Mouse (Mus musculus) thymus, adult 2 months (tissue): Measurements from ENCODE around the gene Pck2.

Experiments used
- CTCF ChIP-seq: fragments of 200-500 bp; IDR thresholded peaks from 2 replicates; pipeline ENCODE4 v1.5.1; 2012; ENCODE audit warnings: mild to moderate bottlenecking, control low read depth, low read length, moderate library complexity, borderline replicate concordance; ENCODE audit not compliant: control insufficient read depth, poor library complexity, insufficient read depth; ENCODE audit errors: extremely low read depth
- POLR2A ChIP-seq: fragments of 200-500 bp; IDR thresholded peaks from 2 replicates; pipeline ENCODE4 v1.6.1; 2012; ENCODE audit warnings: mild to moderate bottlenecking, low read length, control low read depth, moderate library complexity; ENCODE audit not compliant: control insufficient read depth, poor library complexity, insufficient read depth; ENCODE audit errors: extremely low read depth

- TF ChIP-seq CTCF, result no peak
- TF ChIP-seq POLR2A, result no peak
Observed at GRCm38 (mm10) chr14:55527940-55528339, 12.1 kb upstream of the Pck2 start.
